Mouse (Mus musculus) telencephalon, adult 2 months (tissue): ENCODE data around the gene Arhgap10.

Experiments used
- DNase-seq: peaks from one replicate; pipeline ENCODE4 v3.0.0-alpha.2; 2011; ENCODE audit warnings: low read depth, low spot score

Gene Arhgap10

GRCm38 (mm10) chr8:77228688-77229087, 289.1 kb downstream of the Arhgap10 start:
- DNase-seq: no peak

- no peak for DNase-seq
These were observed 290.0 kb downstream of the Arhgap10 start for GRCm38 (mm10) chr8:77227742-77228141.

- no peak for DNase-seq
These were observed 294.6 kb downstream of the Arhgap10 start for GRCm38 (mm10) chr8:77223123-77223522.

GRCm38 (mm10) chr8:77215191-77215590, 302.6 kb downstream of the Arhgap10 start:
- DNase-seq: no peak

- DNase-seq: peak; percentile 62
These were observed 303.1 kb downstream of the Arhgap10 start for GRCm38 (mm10) chr8:77214665-77215064.

GRCm38 (mm10) chr8:77213893-77214464, 303.8 kb downstream of the Arhgap10 start:
- DNase-seq: no peak

- no peak for DNase-seq
These were observed 308.5 kb downstream of the Arhgap10 start for GRCm38 (mm10) chr8:77209297-77209696.
